Mouse (Mus musculus): ENCODE data around the gene Csgalnact2. TPM values are rescaled to one million over a fixed set of nuclear protein-coding genes. Genes with fewer than 3 reads are reported as not detected.

Csgalnact2 gene
- total RNA-seq (2021), result 10 to 100 TPM; 19.1 to 20.2 TPM

DNA sequence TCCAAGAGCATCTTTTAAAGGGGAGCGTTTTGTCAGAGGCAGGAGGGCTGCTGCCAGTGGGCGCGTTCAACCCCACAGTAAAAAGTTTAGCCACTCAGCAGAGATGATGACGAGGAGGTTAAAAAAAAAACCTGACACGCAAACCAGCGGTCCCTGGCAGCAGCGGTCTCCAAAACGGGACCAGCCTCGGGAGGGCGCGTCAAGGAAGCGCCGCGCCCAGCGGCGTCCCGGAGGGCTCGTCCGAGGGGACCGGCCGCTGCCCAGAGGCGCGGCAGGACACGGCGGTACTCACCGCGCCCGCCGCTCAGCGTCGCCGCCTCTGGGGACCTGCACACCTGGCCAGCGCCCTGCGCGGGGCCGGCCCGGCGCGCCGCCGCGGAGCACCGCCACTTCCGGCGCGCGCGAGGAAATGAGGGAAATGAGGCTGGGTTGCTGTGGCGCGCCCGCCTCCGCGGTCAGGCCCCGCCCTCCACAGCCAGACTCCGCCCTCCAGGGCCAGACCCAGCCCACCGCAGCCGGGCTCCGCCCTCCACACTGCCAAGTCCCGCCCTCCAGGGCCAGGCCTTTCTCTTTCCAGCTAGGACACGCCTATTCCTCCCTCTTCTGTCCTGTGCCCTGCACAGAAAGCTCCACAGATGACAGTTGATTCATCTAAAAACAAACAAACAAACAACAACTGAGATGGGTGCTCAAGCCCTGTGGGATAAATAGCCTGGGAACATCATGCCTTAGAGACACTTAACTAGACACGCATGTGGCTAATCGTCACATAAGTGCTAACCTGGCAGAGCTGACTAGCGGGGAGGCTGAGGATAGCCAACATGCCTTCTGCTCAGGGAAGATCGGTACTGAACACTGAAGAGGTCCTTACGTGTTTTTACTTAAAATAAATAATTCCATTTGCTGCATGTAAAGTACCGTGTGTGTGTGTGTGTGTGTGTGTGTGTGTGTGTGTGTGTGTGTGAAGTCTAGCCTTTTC lies at the start of gene Csgalnact2:
Gene Csgalnact2, minus strand, starts transcription at position 410 of the 979 bp plus-strand sequence.
- intact Hi-C loops (cut with DNase I), result no loop called here
- peak; percentile 97 for DNase-seq

DNA sequence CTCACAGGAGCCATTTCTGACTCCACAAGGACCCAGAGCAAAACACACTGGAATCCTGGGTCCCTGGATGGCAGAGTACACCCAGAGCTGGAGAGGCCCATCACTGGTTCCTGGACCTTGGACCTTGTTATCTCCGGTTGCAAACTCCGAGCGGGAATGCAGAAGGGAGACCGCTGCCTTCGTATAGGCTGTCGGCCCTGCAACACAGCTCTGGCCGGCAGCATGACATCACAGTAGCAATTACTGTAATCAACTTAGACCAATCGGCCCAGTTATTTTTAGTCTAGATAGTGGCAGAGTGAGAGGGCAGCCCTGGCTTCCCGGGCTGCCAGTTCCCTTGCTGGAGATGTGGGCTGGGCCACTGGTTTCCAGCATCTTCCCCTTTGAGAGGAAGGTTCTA lies 49.7 kb upstream of the Csgalnact2 start:
- intact Hi-C loops (cut with DNase I), result no loop called here
- no peak for DNase-seq

DNA sequence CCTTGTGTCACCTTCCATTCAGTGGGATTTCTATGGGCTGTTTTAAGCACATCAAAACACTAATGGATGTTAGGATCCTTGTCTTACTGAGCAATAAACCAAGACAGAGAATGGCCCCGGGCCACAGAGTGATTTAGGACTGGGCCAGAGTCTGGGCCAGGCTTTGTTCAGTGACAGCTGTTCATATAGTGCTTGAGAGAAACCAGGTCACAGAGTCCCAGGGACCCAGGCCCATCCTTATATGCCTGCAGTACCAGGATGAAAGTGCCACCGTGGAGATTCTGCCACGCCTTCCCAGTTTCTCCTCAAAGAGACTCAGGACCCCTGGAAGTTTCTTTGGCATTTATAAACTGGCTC lies 48.3 kb upstream of the Csgalnact2 start:
- DNase-seq, result no peak
- intact Hi-C loops (cut with DNase I), result no loop called here

DNA sequence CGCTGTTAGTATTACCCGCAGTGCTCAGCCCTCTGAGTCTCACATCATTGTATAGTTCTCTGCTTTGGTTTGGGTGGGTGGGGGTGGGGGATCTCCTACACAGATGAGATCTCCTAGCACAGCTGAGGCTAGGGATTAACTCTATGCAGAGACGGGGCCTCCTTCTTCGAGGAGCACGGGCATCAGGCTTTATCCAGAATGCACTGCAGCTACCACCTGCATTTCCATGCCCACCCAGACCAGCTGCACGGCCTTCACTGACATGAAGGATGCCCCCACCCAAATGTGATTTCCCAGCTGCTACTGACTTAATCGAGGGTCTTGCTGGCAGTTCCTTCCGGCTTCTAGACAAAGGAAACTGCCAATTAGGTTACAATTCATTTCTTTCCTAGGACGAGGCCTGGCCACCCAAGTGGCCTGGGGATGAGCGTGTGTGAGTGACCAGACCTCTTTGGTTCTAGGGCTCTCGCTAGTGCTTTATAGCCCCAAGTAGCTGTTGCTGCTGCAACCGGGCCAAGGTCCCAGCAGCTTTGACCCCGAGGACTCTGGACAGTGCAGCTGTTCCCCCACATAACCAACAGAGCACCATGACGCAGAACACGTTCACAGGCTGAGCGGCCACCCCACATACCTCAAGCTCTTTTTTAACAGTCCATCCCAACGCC lies 47.8 kb upstream of the Csgalnact2 start:
- intact Hi-C loops (cut with DNase I), result no loop called here
- no peak for DNase-seq

DNA sequence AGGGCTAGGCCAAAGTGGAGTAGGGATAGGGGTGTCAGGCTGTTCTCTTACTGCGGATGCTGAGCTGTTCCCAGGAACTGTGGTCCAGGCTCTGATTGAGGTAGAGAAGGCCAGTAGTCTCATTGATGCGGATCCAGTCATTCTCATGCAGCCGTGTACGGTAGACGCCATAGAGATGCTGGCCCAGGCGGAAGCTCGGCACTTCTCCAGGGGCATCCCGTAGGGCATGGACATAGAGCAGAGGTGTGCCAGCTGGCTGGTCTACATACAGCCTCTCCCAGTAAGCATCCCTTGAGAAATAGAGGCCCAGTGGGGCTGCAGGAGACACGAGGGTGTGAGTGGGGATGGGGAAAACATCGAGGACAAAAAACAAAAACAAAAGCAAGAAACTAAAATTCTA lies 45.2 kb upstream of the Csgalnact2 start:
- no peak for DNase-seq
- intact Hi-C loops (cut with DNase I), result no loop called here

DNA sequence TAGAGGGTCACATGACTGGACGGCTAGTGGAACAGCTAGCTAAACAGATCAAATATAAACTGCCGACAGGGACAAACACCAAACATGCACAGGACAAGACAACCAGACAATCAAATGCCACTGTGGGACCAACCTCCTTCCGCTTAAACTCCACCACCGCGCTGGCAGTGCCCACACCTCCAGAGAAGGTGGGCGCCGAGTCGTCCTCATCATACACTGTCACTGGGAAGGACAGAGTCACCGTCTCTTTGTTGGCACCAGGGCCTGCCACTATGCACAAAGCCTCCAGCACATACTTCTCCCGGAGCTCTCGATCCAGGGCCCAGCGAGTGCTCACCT lies 41.1 kb upstream of the Csgalnact2 start:
- intact Hi-C loops (cut with DNase I), result no loop called here
- DNase-seq, result no peak

DNA sequence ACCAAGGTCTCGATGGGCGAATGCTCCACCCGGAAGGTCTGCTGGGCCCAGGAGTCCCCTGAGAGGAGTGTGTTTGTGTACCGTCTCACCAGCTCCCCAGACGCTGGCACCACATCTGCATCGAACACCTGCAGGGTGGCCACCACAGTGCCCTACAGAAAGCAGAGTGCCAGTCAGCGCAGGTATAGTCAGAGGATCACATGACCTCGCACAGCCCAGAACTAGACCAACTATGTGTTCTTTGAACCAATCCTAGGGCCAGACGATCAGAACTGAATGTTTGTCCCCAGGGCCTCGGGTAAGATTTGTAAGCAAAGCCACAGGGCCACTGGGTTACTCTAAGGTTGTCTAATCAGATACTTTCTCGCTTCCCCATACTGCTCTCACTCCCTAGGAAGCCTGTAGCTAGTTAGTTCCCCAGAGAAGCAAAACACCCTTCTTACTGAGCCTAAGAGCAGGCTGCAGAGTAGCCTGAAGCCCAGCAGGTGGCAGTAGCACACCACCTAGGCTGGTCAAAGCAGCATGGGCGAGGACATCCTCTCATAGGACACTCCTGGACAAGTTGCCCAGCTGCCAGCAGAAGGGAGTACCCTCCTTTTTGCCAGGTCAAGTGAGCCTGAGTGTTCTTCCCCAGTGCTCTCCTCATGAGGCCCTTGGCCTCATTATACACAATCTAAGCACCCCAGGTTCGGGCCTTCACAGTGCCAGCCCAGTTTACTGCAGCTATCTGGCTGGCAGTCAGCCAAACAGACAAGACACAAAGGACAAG lies 40.6 kb upstream of the Csgalnact2 start:
- intact Hi-C loops (cut with DNase I), result loop anchor here (1.0 kb wide), 2 partner anchors 200 to 241 kb away; no protein-coding TSS in a partner anchor
- peak; percentile 79 to 85 for DNase-seq

DNA sequence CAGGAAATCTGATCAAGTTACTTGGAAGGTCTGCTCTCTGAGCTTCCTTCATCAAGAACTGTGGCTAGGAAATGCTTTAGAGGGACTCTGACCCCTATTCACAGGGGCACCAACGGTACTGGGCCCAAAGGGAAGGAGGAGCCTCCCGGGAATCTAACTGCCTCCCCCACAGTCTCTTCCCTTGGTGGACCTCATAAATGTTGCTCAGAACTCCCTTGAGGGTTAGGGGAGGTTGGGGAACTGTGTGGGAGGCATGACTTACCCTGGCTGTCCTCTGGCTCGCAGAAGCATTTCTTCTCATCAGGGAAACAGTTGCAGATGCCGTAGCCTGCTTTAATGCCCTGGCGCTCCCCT lies 35.0 kb upstream of the Csgalnact2 start:
- no peak for DNase-seq
- intact Hi-C loops (cut with DNase I), result no loop called here

DNA sequence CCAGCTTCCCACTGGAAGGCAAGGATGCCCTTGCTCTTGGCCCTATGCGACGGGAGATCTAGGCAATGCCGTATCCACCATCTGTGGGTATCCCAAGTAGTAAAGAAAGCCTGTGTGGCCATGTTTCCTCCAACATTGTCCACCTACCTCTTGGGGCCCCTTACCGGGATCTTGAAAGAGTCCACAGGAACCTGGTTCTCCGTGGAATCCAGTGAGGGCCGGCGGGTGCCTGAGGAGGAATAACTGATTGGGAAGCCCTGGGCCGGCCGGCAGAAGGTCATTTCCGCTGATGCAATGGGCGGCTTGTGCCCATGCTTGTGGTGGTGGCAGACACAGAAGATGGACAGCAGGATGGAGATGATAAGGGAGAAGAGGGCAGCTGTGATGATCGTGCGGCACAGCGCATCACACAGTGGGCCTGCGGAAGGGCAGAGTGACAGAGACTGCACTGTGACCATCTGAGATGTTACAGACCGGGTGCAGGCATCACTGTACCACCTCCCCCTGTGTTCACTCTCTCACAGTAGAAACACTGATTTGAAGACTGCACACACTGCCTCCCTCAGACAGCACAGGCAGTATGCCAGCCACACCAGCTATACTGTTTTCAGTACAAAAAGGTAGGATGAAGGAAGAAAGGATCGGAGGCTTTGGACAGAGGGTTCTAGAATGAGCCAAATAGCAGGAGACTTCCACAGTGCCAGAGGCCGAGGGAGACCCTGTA lies 34.5 kb upstream of the Csgalnact2 start:
- intact Hi-C loops (cut with DNase I), result no loop called here
- DNase-seq, result no peak

DNA sequence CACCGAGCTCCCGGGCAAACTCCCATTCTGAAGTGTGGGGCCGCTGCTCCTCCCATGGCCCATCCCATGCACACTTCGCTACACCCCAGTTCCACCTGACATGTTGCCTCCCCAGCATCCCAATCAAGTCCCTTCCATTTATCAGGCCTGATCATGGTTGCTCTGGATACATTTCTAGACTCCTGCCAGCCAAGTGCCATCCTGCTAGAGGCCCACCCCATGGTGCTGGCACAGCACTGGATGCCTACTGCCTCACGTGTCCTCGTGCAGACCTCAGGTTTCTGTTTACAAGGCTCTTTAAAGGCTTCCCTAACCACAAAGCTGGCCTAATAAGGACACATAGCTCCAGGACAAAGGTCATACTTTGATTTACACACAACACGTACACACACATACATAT lies 32.4 kb upstream of the Csgalnact2 start:
- DNase-seq, result no peak
- intact Hi-C loops (cut with DNase I), result no loop called here

DNA sequence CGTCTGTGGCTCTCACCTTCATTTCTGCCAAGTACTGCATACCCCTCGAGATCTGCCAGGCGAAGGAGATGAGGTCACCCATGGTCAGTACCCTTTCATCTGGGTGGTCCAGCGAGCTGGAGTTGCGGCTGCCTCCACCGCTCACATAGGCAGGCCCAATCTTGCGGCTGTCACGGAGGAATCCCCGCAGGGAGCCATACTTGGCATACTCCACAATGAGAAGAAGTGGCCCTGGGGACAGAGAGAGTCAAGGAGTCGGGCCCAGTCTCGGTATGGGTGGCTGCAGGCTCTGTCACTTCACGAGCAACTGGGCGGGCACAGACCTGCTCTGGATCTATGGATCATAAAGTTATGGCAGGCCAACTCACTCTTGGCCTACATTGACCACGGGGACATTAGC lies 29.2 kb upstream of the Csgalnact2 start:
- intact Hi-C loops (cut with DNase I), result no loop called here
- DNase-seq, result no peak

DNA sequence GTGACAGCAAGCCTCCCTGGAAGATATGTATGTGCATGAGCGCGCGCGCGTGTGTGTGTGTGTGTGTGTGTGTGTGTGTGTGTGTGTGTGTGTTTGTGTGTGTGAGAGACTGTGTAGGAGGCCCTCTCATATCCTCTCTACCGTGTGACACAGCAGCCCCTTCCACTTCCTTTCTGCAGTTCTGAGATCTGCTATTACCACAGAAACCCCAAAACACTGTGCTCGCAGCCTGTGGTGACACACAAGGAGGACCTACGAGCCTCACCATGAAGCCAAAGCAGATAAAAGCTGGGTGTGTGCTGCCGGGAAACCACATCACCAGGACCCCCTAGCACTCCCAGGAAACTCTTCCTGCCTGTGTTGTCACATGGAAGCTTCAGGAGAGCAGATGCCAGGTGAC lies 28.1 kb upstream of the Csgalnact2 start:
- intact Hi-C loops (cut with DNase I), result no loop called here
- no peak for DNase-seq

DNA sequence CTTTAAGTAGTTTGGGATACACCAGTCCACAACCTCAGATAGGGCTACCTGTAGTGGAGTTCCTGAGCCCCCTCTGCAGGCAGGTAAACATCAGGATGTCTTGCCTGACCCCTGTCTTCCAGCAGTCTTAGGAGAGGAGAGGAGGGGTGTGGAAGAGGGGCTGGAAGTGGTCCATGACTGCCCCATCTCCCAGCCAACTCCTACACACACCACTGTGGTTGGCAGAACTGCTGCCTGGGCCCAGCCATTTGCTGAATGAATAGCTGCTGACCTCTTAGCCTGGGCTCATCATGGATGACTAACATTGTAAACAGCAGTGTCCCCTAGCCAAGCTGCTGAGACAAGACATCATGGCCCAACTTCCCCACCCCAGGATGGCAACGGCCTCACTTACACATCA lies 26.6 kb upstream of the Csgalnact2 start:
- intact Hi-C loops (cut with DNase I), result no loop called here

DNA sequence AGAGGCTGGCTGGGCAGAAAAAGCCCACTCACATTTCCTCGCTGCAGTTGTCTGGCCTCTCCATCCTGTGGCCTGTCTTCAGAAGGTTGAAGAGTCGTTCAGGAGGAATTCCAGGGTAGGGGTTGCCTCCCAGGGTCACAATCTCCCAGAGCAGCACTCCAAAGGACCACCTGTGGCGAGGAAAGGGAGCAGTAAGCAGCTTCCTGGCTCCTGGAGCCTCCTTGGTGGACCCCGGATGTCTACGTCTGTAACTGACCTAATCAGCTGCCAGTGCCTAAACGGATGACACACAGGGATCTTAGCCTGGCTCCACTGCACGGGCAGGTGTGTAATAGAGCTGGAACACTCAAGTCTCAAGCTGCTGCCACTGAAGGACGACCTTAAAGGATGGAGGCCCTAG lies 25.8 kb upstream of the Csgalnact2 start:
- intact Hi-C loops (cut with DNase I), result no loop called here
- DNase-seq, result no peak

More for the DNA sequence above, 26.6 kb upstream of the Csgalnact2 start:
- no peak for DNase-seq

DNA sequence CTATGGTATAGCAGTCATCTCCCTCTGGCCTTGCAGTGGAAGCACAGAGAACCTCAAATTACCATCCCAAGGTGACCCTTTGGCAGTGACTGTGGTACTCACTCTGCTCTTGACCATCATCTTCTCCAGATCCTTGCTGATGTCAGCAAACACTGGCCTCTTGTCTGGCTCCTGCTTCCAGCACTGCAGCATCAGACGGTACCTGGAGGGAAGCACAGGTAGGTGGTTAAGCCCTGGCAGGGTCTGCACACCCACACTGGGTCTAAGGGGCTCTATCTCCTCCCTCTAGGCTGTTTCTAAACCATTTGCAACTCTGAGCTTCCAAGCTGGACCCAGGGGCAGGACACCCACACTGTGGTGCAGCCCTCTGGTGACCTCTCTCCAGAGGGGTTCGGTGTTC lies 24.1 kb upstream of the Csgalnact2 start:
- no peak for DNase-seq
- intact Hi-C loops (cut with DNase I), result no loop called here

DNA sequence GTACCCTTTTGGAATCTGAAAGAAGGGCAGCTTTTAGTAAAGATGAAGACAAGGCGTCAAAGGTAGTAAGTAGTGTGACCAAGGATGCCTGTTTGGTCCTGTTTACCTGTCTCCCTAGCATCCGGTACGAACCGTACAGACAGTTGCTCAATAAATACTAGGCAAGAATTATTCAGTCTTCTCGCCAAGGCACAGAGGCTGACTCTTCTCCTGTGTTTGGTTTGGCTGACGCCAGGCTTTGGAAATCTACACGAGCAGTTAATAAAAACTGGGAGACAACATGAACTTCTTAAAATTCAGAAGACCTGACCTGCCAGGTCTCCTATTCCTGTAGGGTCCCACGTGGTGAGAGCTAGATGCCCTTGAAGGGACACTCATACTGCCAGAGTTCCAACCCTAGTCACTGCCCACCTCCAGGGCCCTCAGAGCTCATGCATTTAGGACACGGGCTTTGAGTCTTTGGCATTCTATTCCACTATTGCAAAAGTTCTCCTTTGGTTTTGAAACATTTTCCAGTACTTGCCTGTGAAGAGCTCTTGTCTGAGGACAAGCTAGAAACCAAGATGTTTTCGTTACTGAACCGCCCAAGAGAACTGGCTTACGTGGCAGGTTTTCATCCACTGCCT lies 23.6 kb upstream of the Csgalnact2 start:
- intact Hi-C loops (cut with DNase I), result no loop called here
- no peak for DNase-seq

DNA sequence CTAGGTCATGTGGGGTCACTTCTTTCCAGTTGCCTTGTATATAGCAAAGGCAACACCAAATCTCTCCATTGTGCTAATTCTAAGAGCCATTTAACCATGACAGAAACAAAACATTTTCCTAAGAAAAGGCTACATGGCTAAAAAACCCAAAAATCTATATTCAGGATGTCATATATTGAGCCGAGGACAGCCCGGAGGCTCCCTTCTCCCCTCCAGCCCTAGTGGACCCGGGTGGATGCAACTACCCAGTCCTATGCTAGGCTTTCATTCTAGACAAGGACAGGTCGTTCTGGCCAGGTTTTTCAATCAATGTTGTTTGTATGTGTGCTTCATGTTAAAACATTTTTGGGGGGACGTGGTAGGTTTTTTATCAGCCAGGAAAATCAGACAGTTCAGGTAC lies 14.2 kb upstream of the Csgalnact2 start:
- DNase-seq, result no peak
- intact Hi-C loops (cut with DNase I), result no loop called here

DNA sequence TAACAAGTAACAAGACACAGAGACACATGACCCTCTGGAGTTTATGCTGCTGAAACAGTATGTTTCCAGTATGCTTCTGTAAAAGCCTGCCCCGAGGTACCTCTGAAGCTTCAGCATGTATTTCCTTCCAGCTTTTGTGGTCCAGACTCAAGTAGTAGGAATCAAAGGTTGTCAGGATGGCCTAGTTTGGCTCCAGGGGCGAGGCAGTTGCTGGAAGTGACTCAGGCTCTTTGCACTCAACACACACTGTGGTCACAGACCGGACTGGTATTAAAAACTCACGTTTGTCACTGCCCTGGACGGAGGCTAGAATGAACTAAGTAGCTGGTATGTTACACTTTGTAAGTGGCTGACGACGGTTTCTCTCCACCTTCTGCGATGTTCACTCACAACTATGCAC lies 12.0 kb upstream of the Csgalnact2 start:
- intact Hi-C loops (cut with DNase I), result no loop called here
- no peak for DNase-seq

DNA sequence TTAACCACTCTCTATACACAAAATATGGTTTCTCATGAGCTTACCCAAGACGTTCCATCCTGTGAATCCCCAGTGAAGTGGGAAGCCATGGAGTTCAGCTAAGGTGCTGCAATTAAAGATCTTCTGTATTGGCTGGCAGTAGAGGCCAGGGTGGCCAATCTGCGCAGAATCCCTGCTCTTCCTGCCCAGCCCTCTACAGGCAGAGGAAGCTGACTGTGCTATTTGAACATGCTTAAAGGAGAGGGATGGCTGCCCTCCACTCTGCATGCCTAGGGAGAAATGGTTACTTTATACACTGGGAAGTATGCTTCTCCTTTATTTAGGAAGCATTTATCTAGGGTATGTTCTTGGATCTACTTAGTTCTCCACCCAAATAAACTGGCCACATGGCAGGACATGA lies 11.6 kb upstream of the Csgalnact2 start:
- no peak for DNase-seq
- intact Hi-C loops (cut with DNase I), result no loop called here

DNA sequence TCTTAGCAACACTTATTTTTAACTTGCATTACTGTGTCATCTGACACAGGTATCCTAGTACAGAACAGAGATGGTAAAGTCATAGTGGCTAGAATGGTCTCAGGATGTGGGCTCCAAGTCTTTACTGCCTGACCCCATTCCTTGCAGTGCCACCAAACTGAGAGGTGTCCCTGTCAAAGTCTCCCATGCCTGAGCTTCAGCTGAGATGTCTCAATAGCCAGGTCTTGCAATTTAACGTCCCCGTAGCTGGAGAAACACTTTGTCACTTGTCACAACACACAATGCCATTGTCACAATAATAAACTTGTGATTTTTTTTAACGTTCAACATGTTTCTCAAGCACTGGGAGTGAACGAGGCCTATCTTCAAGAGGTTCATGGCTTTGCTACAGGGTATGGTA lies 11.2 kb upstream of the Csgalnact2 start:
- no peak for DNase-seq
- intact Hi-C loops (cut with DNase I), result no loop called here
